Mouse (Mus musculus): ENCODE results near the gene Man1a2.
A peak's percentile ranks its signal among the peaks of the same experiment; 100 is the strongest.

The Man1a2 gene

GRCm38 (mm10) chr3:100685763-100686370 is 564 bp upstream of the Man1a2 start:
- DNase-seq (ENCODE audit: low read depth, low spot score) = peak; percentile 80

DNA sequence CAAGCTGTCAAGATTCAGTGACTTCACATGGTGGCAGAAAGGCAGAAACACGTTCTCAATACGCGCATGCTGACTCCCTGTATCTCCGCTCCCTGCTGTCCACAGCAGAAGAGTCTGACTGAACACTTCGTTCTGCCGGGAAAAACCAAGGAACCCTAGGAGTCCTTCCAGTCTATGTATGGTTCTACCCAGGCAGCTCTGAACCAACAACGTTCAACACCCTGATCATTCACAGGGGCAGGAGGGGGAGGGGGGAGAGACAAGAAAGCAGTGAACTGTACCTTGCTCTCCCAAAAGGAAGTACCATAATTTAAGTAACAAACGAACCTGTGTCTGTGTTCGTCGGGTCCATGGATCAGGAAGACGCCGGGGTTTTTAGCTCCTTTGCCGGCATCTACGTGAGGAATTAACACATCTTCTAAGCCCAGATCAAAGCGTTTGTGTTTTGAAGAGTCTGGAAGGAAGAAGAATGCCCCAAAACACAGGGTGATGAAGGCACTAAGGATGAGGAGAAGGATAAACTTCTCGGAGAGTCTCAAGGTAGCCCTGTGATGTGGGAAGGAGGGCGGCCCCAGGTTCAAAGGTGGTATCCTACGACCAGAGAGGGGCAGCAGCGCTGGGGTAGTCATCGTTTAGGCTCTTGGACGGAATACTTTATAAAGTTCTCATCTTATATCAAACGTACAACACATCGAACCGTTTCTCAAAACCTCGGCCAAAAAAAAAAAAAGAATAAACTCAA is 898 bp downstream of the Man1a2 start:
- DNase-seq (ENCODE audit: low read depth, low spot score) = peak; percentile 55

- no peak for DNase-seq (ENCODE audit: low read depth, low spot score)
Measured at GRCm38 (mm10) chr3:100682841-100683240, 2.5 kb downstream of the Man1a2 start.

DNA sequence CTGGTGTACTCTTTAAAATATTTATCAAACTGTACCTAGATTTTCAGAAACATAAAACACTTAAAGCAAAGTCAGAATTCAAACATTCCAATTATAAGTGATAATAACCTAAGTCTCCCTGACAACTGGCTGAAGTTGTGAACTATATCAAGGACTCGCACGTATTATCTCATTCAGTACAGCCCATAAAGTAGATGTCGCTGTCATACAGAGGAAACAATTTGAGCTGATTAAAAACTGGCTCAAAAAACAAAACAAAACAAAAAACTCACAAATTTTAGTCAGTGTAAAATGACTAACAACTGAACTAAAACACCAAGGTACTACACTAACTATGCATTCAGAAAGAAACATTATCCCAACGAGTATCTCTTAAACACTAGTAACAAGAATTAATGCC is 3.0 kb downstream of the Man1a2 start:
- DNase-seq (ENCODE audit: low read depth, low spot score) = no peak

DNA sequence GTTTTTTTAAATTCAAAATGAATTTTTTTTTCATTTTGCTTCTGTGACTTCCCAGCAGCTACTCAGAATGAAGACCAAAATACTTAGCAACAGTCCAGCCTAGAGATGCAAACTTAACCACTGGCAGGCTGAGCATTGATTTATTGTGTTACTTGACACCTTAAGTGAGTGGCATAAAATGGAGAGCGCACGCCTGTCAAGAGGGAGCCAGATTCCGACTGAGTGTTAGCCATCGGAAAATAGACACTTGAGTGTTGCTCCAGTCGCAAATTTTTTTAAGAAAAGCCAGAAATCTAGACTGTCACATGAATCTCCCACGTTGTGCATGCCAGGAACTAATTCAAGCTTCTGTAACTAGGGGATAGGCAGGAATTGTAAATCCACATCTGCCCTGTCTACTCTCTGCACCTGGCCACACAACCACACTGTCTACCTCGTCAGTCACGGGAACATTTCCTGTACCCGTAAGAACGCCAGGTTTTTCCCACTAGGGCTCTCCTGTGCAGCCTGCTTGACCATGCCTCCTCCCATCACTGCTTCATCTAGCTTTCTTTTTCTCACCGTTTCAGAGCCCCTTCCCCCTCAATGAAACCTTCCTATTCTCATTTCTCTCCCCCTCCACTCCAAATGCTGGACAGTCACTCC is 3.7 kb downstream of the Man1a2 start:
- no peak for DNase-seq (ENCODE audit: low read depth, low spot score)

DNA sequence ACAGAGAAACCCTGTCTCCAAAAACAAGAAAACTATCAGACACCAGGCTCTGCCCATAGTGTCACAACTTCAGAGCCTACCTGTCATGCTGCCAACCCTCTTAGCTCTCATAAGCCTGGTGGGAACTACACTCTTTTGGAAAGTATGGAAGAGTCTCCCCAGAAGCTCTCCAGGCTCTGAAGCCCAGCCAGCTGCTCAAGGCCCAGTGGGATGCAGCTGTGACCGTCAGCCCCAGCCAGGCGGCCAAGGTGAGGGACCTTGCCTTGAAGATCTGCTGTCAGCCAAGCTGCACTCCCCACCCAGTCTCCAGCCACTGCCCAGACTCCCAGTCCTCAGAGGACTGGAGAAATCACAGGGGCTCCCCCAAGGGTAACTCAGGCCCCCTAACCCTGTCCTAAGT is 5.1 kb downstream of the Man1a2 start:
- DNase-seq (ENCODE audit: low read depth, low spot score) = no peak

- no peak for DNase-seq (ENCODE audit: low read depth, low spot score)
Measured at GRCm38 (mm10) chr3:100678951-100679570, 6.2 kb downstream of the Man1a2 start.

- DNase-seq (ENCODE audit: low read depth, low spot score) = no peak
Measured at GRCm38 (mm10) chr3:100675146-100675545, 10.2 kb downstream of the Man1a2 start.

DNA sequence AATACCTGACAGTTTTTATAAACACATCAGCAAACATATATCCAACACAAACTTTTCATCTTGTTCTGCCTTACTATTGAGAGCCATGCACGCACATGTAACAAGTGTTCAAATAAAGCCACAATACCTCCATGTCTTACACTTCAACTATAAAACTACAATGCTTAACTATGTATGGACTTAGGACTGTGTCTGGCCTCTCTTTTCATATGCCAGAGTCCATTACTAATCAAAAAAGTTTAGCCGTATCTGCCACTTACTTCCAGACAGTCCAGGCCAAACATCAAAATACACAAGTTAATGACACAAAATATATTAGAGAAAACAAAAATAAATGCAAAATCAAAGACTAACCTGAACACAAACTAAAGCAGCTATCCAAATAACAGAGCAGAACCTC is 14.9 kb downstream of the Man1a2 start:
- no peak for DNase-seq (ENCODE audit: low read depth, low spot score)

DNA sequence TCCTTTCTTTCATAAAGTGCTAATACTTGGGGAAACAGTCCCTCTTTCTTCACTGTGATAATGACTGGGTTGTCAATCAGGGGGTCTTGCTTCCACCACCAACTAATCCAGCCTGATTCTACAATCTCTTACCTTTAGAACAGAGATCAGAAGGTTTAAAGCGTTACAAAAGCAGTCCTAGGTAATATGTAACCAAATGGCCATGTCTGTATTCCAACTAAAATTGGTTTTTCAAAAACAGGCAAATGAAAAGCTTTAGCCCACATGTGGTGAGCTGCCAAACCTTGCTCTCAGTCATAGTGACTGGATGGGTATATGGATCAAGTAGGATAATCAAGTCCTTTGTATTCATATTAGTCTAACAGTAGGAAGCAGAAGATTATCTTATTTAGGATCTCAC is 32.0 kb downstream of the Man1a2 start:
- DNase-seq (ENCODE audit: low read depth, low spot score) = no peak

DNA sequence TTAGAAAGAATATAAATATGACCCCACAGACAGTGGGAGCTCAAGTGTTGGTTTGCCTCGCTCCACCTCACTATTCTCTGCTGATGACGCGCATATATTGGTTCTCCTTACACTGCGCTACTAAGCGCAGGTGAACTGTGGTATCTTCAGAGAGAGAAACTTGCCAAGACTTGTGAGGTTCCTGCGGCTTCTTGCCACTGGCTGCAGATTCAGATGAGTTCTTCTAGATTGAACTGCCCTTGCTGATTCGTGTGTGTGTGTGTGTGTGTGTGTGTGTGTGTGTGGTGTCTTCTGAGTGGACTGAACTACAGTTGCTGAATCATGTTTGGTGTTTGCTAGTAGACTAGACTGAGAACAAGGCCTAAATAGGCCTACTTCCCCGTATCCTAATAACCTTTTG is 43.7 kb downstream of the Man1a2 start:
- DNase-seq (ENCODE audit: low read depth, low spot score) = no peak

- DNase-seq (ENCODE audit: low read depth, low spot score) = no peak
Measured at GRCm38 (mm10) chr3:100636255-100636654, 49.0 kb downstream of the Man1a2 start.

DNA sequence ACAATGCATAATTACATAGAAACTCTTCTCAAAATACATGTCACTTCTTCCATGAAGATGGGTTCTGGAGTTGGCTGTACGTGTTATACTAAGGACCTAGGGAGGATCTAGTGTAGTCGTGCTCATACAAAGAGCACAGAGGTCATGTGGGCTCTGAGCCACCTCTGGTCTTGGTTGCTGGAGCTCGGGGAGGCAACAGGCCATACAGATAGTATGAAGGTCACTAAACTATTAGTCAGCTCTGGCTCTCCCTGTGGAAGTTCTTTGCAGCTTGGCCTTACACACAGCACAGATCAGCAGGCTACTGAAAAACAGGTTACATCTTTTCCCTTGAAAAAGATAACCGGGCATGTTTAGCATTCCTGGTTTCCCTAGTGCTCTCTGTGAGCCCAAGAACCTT is 50.5 kb downstream of the Man1a2 start:
- DNase-seq (ENCODE audit: low read depth, low spot score) = no peak

- no peak for DNase-seq (ENCODE audit: low read depth, low spot score)
Measured at GRCm38 (mm10) chr3:100618511-100618910, 66.8 kb downstream of the Man1a2 start.

DNA sequence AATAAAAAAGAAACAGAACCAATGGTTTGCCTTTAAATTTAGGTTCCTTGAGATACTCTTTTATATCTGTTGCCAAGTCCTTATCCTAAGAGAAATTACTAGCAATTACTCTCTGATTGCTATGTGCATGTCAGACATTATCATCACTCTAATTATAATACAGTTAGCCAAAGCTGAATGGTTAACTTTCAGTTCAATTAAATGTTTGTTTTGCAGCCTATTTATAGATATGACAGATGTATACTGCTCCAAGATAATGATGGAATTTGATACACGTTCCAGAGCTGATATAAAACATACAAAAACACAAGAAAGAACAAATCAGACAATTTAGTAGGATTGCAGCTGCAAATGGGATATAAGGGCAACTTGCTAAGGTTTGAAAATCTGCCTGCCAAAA is 74.4 kb downstream of the Man1a2 start:
- DNase-seq (ENCODE audit: low read depth, low spot score) = no peak

DNA sequence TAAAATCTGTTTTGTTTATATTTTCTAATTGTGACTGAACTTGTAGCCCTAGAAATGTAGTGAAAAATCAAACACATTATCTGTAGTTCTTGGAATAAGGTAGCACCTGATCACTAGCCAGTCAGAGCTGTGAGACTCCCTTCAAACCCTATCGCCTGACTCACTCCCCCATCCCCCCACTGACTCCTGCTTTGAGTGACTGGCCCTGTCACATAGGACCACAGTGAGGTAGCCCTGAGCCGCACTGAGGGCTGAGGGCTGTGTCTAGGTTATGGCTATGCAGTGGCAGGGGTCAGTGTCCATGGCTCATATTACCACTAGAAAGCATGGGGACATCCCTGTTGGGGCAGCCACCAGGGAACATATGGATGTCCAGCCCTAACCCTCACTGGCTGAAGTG is 80.8 kb downstream of the Man1a2 start:
- DNase-seq (ENCODE audit: low read depth, low spot score) = no peak

GRCm38 (mm10) chr3:100599265-100599820 is 86.0 kb downstream of the Man1a2 start:
- no peak for DNase-seq (ENCODE audit: low read depth, low spot score)

GRCm38 (mm10) chr3:100591053-100591452 is 94.2 kb downstream of the Man1a2 start:
- no peak for DNase-seq (ENCODE audit: low read depth, low spot score)

DNA sequence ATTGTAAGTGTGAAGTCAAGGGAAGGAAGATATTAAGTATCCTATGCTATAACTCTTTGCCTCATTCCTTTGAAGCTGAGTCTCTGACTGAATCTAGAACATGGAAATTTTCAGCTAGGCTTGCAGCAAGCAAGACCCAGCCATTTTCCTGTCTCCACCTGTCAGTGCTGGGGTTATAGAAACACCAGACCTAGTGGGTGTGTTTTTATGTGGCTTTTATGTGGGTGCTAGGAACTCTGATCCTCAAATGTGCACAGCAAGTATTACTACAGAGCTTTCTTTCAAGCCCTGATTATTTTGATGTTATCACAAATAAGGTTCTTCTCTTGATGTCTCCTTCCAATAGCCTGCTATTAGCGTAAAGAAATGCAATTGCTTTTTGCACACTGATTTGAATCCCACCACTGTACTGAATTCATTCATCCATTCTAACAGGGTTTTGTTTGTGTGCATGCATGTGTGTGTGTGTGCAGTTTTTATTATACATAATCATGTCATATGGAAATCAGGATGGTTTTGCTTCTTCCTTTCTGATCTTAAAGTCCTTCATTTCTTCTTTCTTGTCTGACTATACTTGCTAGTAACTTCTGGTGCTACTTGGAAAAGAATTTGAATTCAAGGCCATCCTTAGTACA is 102.5 kb downstream of the Man1a2 start:
- DNase-seq (ENCODE audit: low read depth, low spot score) = no peak

GRCm38 (mm10) chr3:100572571-100573183 is 112.6 kb downstream of the Man1a2 start:
- DNase-seq (ENCODE audit: low read depth, low spot score) = no peak
